Mouse (Mus musculus): ENCODE results near the gene Speg. TPM values are rescaled to one million over a fixed set of nuclear protein-coding genes. Genes with fewer than 3 reads are reported as not detected.

Gene Speg
- polyA plus RNA-seq, 1 experiment from 2014 or later: 20.1 TPM

GRCm38 (mm10) chr1:75467215-75467927 is 92.3 kb downstream of the Speg start:
- no peak overlapping the region for H3K4me3 ChIP-seq (ENCODE audit: low read depth, low read length)
- H3K4me1 ChIP-seq (replicated peaks; ENCODE audit: control insufficient read depth, insufficient read depth, low read length): no peaks in the 10 kb centered on the region
- H3K4me2 ChIP-seq (replicated peaks; ENCODE audit: low read depth): no peak overlapping the region
- H3K9me3 ChIP-seq (ENCODE audit: control insufficient read depth): no peaks in the 10 kb centered on the region
- H3K27me3 ChIP-seq (replicated peaks; ENCODE audit: control insufficient read depth, insufficient read depth, low read length): no peaks in the 10 kb centered on the region; the same call in 1 of the 2 replicates
- 7% methylated on average over 14 of the region's 14 CpGs for WGBS
- no peak overlapping the region for H3K9ac ChIP-seq (ENCODE audit: low read depth, low read length)
- no peak overlapping the region for H3K27ac ChIP-seq (ENCODE audit: low read depth, low read length)
- H3K36me3 ChIP-seq (ENCODE audit: control insufficient read depth, insufficient read depth): no peaks in the 10 kb centered on the region
- peak; percentile 93 for TF ChIP-seq CTCF (IDR thresholded peaks at IDR 0.05; ENCODE audit: low read depth)
- ATAC-seq: peak; percentile 58

- Histone ChIP-seq H3K27me3 (replicated peaks; ENCODE audit: control insufficient read depth, insufficient read depth, low read length) (no peaks in the 10 kb centered on the region; the same call in 1 of the 2 replicates), H3K36me3 (ENCODE audit: control insufficient read depth, insufficient read depth) (peaks cover 9% of the 10 kb centered on the region; the same call in 1 of the 2 replicates), H3K4me3 (ENCODE audit: low read depth, low read length) (no peak overlapping the region), H3K4me2 (replicated peaks; ENCODE audit: low read depth) (no peak overlapping the region), H3K9me3 (ENCODE audit: control insufficient read depth) (no peaks in the 10 kb centered on the region), H3K4me1 (replicated peaks; ENCODE audit: control insufficient read depth, insufficient read depth, low read length) (no peaks in the 10 kb centered on the region), H3K27ac (ENCODE audit: low read depth, low read length) (no peak overlapping the region), H3K9ac (ENCODE audit: low read depth, low read length) (no peak overlapping the region)
- WGBS: 76% methylated on average over 17 of the region's 17 CpGs
- TF ChIP-seq CTCF (IDR thresholded peaks at IDR 0.05; ENCODE audit: low read depth): no peak
- no peak for ATAC-seq
Observed at GRCm38 (mm10) chr1:75469287-75469825, 94.3 kb downstream of the Speg start.

- 96% methylated on average over 11 of the region's 11 CpGs for WGBS
- Histone ChIP-seq H3K9ac (ENCODE audit: low read depth, low read length) (no peak overlapping the region), H3K4me1 (replicated peaks; ENCODE audit: control insufficient read depth, insufficient read depth, low read length) (no peaks in the 10 kb centered on the region), H3K27me3 (replicated peaks; ENCODE audit: control insufficient read depth, insufficient read depth, low read length) (peaks cover 11% of the 10 kb centered on the region; the same call in 1 of the 2 replicates), H3K9me3 (ENCODE audit: control insufficient read depth) (no peaks in the 10 kb centered on the region), H3K27ac (ENCODE audit: low read depth, low read length) (no peak overlapping the region), H3K4me2 (replicated peaks; ENCODE audit: low read depth) (no peak overlapping the region), H3K36me3 (ENCODE audit: control insufficient read depth, insufficient read depth) (peaks cover 32% of the 10 kb centered on the region; the same call in 1 of the 2 replicates), H3K4me3 (ENCODE audit: low read depth, low read length) (no peak overlapping the region)
- no peak for ATAC-seq
- no peak for TF ChIP-seq CTCF (IDR thresholded peaks at IDR 0.05; ENCODE audit: low read depth)
Observed at GRCm38 (mm10) chr1:75476441-75476840, 101.3 kb downstream of the Speg start.

GRCm38 (mm10) chr1:75477264-75477965 is 102.3 kb downstream of the Speg start:
- peak overlapping the region; percentile 97 for H3K4me2 ChIP-seq (replicated peaks; ENCODE audit: low read depth)
- ATAC-seq: peak; percentile 14; the same call in 1 of the 2 replicates
- no peak overlapping the region for H3K27ac ChIP-seq (ENCODE audit: low read depth, low read length)
- H3K4me1 ChIP-seq (replicated peaks; ENCODE audit: control insufficient read depth, insufficient read depth, low read length): no peaks in the 10 kb centered on the region
- H3K9me3 ChIP-seq (ENCODE audit: control insufficient read depth): no peaks in the 10 kb centered on the region
- 14% methylated on average over 35 of the region's 35 CpGs for WGBS
- peak; percentile 93 for TF ChIP-seq CTCF (IDR thresholded peaks at IDR 0.05; ENCODE audit: low read depth)
- H3K4me3 ChIP-seq (ENCODE audit: low read depth, low read length): peak overlapping the region; percentile 20
- peaks cover 11% of the 10 kb centered on the region; the same call in 1 of the 2 replicates for H3K27me3 ChIP-seq (replicated peaks; ENCODE audit: control insufficient read depth, insufficient read depth, low read length)
- peaks cover 32% of the 10 kb centered on the region; the same call in 1 of the 2 replicates for H3K36me3 ChIP-seq (ENCODE audit: control insufficient read depth, insufficient read depth)
- H3K9ac ChIP-seq (ENCODE audit: low read depth, low read length): no peak overlapping the region

GRCm38 (mm10) chr1:75477966-75478290 is 102.8 kb downstream of the Speg start:
- Histone ChIP-seq H3K27me3 (replicated peaks; ENCODE audit: control insufficient read depth, insufficient read depth, low read length) (peaks cover 11% of the 10 kb centered on the region; the same call in 1 of the 2 replicates), H3K9me3 (ENCODE audit: control insufficient read depth) (no peaks in the 10 kb centered on the region), H3K9ac (ENCODE audit: low read depth, low read length) (no peak overlapping the region), H3K4me1 (replicated peaks; ENCODE audit: control insufficient read depth, insufficient read depth, low read length) (no peaks in the 10 kb centered on the region), H3K4me3 (ENCODE audit: low read depth, low read length) (peak overlapping the region; percentile 74; the same call in 1 of the 2 replicates), H3K36me3 (ENCODE audit: control insufficient read depth, insufficient read depth) (peaks cover 32% of the 10 kb centered on the region; the same call in 1 of the 2 replicates), H3K27ac (ENCODE audit: low read depth, low read length) (no peak overlapping the region), H3K4me2 (replicated peaks; ENCODE audit: low read depth) (peak overlapping the region; percentile 97)
- no peak for TF ChIP-seq CTCF (IDR thresholded peaks at IDR 0.05; ENCODE audit: low read depth)
- 51% methylated on average over 3 of the region's 3 CpGs for WGBS
- no peak for ATAC-seq

GRCm38 (mm10) chr1:75478497-75478896 is 103.4 kb downstream of the Speg start:
- Histone ChIP-seq H3K4me1 (replicated peaks; ENCODE audit: control insufficient read depth, insufficient read depth, low read length) (no peaks in the 10 kb centered on the region), H3K9ac (ENCODE audit: low read depth, low read length) (peak overlapping the region; percentile 67), H3K9me3 (ENCODE audit: control insufficient read depth) (no peaks in the 10 kb centered on the region), H3K4me3 (ENCODE audit: low read depth, low read length) (peak overlapping the region; percentile 74), H3K36me3 (ENCODE audit: control insufficient read depth, insufficient read depth) (peaks cover 32% of the 10 kb centered on the region; the same call in 1 of the 2 replicates), H3K4me2 (replicated peaks; ENCODE audit: low read depth) (peak overlapping the region; percentile 97), H3K27ac (ENCODE audit: low read depth, low read length) (peak overlapping the region; percentile 80), H3K27me3 (replicated peaks; ENCODE audit: control insufficient read depth, insufficient read depth, low read length) (peaks cover 11% of the 10 kb centered on the region; the same call in 1 of the 2 replicates)
- ATAC-seq: no peak
- TF ChIP-seq CTCF (IDR thresholded peaks at IDR 0.05; ENCODE audit: low read depth): no peak
- WGBS: under 1% methylated on average over 24 of the region's 25 CpGs

Measured in intestine, postnatal 0 days (tissue).